13 mouse cellular contexts compared by ENCODE assay signal in the genomic region with DNA sequence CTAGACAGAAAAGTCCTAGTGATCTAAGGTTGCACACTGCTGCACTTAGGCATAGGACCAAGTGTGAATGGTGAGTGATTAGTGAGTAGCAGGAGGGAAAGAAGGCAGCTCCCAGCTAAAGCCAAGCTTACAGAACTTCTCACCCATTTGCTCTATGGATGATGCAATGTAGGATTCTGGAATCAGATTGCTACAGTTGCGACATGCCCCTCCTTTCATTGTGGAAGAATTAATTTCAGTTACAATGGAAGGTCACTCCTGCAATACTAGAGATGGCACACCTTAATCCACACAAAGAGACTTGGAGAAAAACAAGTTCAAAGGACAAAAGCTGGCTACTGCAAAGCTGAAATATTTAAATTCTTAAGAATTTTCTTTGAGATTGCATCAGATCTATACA.
"Had no signal": no experiment of that assay in that cellular context is flagged by ENCODE, and none has a peak within 500 bp of the region (broad histone marks: within the 10 kb centered on the region; RNA-seq: fewer than 3 reads in every experiment).

No protein-coding gene starts in this region.

- H3K27me3 ChIP-seq: limb, embryonic 13.5 days; liver, embryonic 12.5 days; midbrain, embryonic 15.5 days; neural tube, embryonic 13.5 days; stomach, embryonic 15.5 days had no signal

- H3K36me3 ChIP-seq: limb, embryonic 13.5 days; midbrain, embryonic 15.5 days; neural tube, embryonic 13.5 days; stomach, embryonic 15.5 days had no signal

- H3K4me3 ChIP-seq: limb, embryonic 13.5 days; liver, embryonic 12.5 days; midbrain, embryonic 15.5 days; neural tube, embryonic 13.5 days; stomach, embryonic 15.5 days had no signal

- DNase-seq: kidney, adult 8-10 months; kidney, postnatal 36 days; left cerebral cortex, postnatal 4 days; lung, embryonic 14.5 days; lung, postnatal 14 days; retina, postnatal 1 day; right cerebral cortex, postnatal 4 days; thymus, postnatal 36 days had no signal

- H3K4me2 ChIP-seq: limb, embryonic 13.5 days; liver, embryonic 12.5 days; lung, embryonic 14.5 days; midbrain, embryonic 15.5 days; neural tube, embryonic 13.5 days; stomach, embryonic 15.5 days had no signal
